Mouse (Mus musculus): ENCODE results near the gene Kcng1.

DNA sequence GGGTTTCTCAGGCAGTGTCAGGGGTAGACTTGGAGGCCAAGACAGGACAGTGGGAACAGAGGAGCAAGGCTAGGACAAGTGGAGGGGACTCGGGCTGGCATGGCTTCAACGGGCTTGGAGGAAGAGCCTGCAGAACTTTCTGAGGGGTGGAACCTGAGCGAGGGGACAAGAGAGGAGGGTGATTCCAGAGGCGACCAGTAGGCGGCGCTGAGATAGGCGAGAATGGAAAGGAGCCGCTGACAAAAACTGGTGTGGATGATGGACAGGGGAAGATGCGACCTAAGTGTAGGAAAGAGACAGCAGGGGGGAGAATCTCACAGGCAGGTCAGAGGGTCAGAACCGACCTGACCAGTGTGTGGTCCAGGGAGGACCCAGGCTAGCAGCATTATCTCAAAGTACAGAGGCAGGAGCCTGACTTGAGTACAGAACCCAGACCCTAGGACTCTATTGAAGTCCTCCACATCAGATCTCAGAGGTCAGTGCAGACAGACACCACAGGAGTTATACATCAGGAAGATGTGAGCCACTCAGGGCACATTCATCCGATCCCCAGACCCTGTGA is 7.1 kb downstream of the Kcng1 start:
- peak; percentile 92 for TF ChIP-seq CTCF (IDR thresholded peaks at IDR 0.05; ENCODE audit: borderline replicate concordance, extremely low read depth, insufficient read depth, insufficient read length)
- TF ChIP-seq POLR2A (IDR thresholded peaks at IDR 0.05; ENCODE audit: borderline replicate concordance, extremely low read depth, insufficient read depth, insufficient read length, poor library complexity, severe bottlenecking): no peak

All from brain, embryonic 14.5 days (tissue).